Mouse (Mus musculus) C2C12 (cell line): ENCODE data around the gene Nme6. TPM values are rescaled to one million over a fixed set of nuclear protein-coding genes. Genes with fewer than 3 reads are reported as not detected.

Experiments
- H3K27me3 ChIP-seq: one replicate; pipeline ENCODE4 v1.6.1; 2011; ENCODE audit not compliant: control insufficient read depth, insufficient read depth, insufficient read length
- H3K36me3 ChIP-seq: one replicate; pipeline ENCODE4 v1.6.1; 2011; ENCODE audit not compliant: control insufficient read depth, insufficient read depth
- H3K4me3 ChIP-seq: one replicate; pipeline ENCODE4 v1.5.1; 2011; ENCODE audit warnings: mild to moderate bottlenecking, control low read depth; ENCODE audit not compliant: poor library complexity, insufficient read depth, severe bottlenecking
- H3K79me2 ChIP-seq: one replicate; pipeline ENCODE4 v1.6.1; 2011; ENCODE audit not compliant: control insufficient read depth, insufficient read depth
- H3K79me3 ChIP-seq: one replicate; pipeline ENCODE4 v1.6.1; 2011; ENCODE audit warnings: low read depth, control low read depth
- H3ac ChIP-seq: one replicate; pipeline ENCODE3; 2011; ENCODE audit warnings: low read depth; ENCODE audit not compliant: control insufficient read depth, insufficient read length
- CEBPB ChIP-seq: IDR thresholded peaks from one replicate; pipeline ENCODE4 v1.6.1; 2011; ENCODE audit warnings: low read depth, mild to moderate bottlenecking, control low read depth, moderate library complexity
- CTCF ChIP-seq: IDR thresholded peaks from one replicate; pipeline ENCODE4 v1.5.1; 2011; ENCODE audit not compliant: control insufficient read depth, insufficient read depth, insufficient read length
- FOSL1 ChIP-seq: IDR thresholded peaks from one replicate; pipeline ENCODE4 v1.8.0; 2011; ENCODE audit warnings: mild to moderate bottlenecking, low read length; ENCODE audit not compliant: poor library complexity, insufficient read depth, severe bottlenecking
- MAX ChIP-seq: IDR thresholded peaks from one replicate; pipeline ENCODE4 v1.6.1; 2011; ENCODE audit warnings: mild to moderate bottlenecking, control low read depth
- MYOD1 ChIP-seq: IDR thresholded peaks from one replicate; pipeline ENCODE4 v1.6.1; 2011; ENCODE audit warnings: low read depth; ENCODE audit not compliant: control insufficient read depth, insufficient read length
- MYOG ChIP-seq: IDR thresholded peaks from one replicate; pipeline ENCODE4 v1.6.1; 2011; ENCODE audit not compliant: control insufficient read depth, insufficient read length; ENCODE audit errors: extremely low read depth
- USF1 ChIP-seq: IDR thresholded peaks from one replicate; pipeline ENCODE4 v1.6.1; 2011; ENCODE audit warnings: low read depth, mild to moderate bottlenecking, control low read depth, moderate library complexity
- polyA plus RNA-seq: library from polyadenylated mRNA; unstranded; fragments of >200 nt; fragmentation: generic; extraction: Trizol; gene quantifications from one replicate; pipeline ENCODE4 v1.2.1, GENCODE M21; 2012; ENCODE audit warnings: missing spikeins

Gene Nme6
- polyA plus RNA-seq, 1 experiment = 46.5 TPM

GRCm38 (mm10) chr9:109855947-109856346, 23.4 kb downstream of the Nme6 start:
- H3K36me3 ChIP-seq = no peaks in the 10 kb centered on the region
- TF ChIP-seq CTCF (no peak), MAX (no peak), CEBPB (no peak), FOSL1 (no peak), USF1 (no peak), MYOG (no peak), MYOD1 (no peak)
- H3K79me3 ChIP-seq = no peaks in the 10 kb centered on the region
- H3ac ChIP-seq = no peak overlapping the region
- peaks cover 8% of the 10 kb centered on the region for H3K27me3 ChIP-seq
- H3K4me3 ChIP-seq = no peak overlapping the region
- H3K79me2 ChIP-seq = no peaks in the 10 kb centered on the region

DNA sequence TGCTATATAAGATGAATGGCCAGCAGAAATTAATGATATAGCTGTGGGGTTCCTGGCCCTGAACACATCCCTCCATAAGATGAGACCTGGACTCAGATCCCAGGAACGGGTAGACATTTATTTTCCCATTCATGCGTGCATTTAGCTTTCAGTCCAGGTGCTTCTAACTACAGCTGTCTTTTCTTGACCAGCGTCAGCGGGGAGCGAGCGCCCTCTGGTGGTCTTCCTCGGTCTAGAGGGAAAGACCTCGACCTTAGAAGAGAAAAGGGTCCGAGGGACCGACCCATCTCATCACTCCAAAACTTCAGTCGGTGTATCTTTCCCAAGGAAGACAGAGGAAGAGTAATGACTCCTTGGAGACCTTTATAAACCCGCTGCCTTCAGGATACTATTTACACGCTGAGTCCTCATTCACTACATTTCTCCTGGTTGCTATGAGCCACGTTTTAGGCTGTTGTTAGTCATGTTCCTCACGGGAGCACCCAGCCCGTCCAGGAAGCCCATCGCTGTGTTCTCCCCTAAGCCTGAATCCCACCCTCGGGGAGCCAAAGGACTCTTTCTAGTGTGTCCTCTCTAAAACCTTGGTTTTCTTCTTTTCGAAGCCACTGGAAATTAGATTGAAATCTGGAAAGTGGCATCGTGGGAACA, 30.0 kb downstream of the Nme6 start:
- H3K36me3 ChIP-seq = no peaks in the 10 kb centered on the region
- H3K4me3 ChIP-seq = no peak overlapping the region

GRCm38 (mm10) chr9:109863085-109863484, 30.5 kb downstream of the Nme6 start:
- TF ChIP-seq MAX = no peak
- TF ChIP-seq USF1 = no peak
- no peak for TF ChIP-seq CTCF
- no peak for TF ChIP-seq MYOG
- no peak for TF ChIP-seq MYOD1
- TF ChIP-seq CEBPB = no peak
- Histone ChIP-seq H3K79me2 (no peaks in the 10 kb centered on the region), H3K36me3 (no peaks in the 10 kb centered on the region)

More for the DNA sequence above, 30.0 kb downstream of the Nme6 start:
- Histone ChIP-seq H3K27me3 (peaks cover 8% of the 10 kb centered on the region), H3K79me2 (no peaks in the 10 kb centered on the region), H3K79me3 (no peaks in the 10 kb centered on the region), H3ac (no peak overlapping the region)
- TF ChIP-seq CEBPB (no peak), MYOG (no peak), FOSL1 (no peak), MAX (no peak), CTCF (peak; percentile 62), MYOD1 (no peak), USF1 (no peak)

DNA sequence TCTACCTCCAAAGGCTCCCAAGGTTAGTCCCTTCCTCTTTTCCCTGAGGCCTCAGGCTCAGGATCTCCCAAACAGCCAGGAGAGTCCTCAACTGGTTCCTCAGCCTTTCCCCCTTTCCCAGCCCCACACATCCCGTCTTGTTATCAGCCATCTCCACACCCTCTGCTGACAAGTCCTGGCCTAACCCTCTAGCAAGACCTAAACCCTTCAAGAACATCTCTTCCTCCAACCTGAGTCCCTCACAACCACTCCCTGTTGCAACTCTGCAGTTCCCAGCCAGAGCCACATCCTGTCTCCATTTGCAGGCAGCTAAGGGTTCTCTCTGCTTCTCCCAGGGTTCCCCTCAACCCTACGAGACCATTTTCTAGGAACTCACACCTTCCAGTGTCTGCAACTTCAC, 33.7 kb downstream of the Nme6 start:
- no peaks in the 10 kb centered on the region for H3K27me3 ChIP-seq
- H3K4me3 ChIP-seq = no peak overlapping the region
- H3K79me2 ChIP-seq = no peaks in the 10 kb centered on the region
- H3K36me3 ChIP-seq = no peaks in the 10 kb centered on the region
- H3K79me3 ChIP-seq = no peaks in the 10 kb centered on the region
- TF ChIP-seq MYOG (no peak), MYOD1 (no peak)
- H3ac ChIP-seq = no peak overlapping the region

More at GRCm38 (mm10) chr9:109863085-109863484, 30.5 kb downstream of the Nme6 start:
- H3K79me3 ChIP-seq = no peaks in the 10 kb centered on the region
- no peak overlapping the region for H3K4me3 ChIP-seq
- H3K27me3 ChIP-seq = peaks cover 5% of the 10 kb centered on the region
- no peak overlapping the region for H3ac ChIP-seq

DNA sequence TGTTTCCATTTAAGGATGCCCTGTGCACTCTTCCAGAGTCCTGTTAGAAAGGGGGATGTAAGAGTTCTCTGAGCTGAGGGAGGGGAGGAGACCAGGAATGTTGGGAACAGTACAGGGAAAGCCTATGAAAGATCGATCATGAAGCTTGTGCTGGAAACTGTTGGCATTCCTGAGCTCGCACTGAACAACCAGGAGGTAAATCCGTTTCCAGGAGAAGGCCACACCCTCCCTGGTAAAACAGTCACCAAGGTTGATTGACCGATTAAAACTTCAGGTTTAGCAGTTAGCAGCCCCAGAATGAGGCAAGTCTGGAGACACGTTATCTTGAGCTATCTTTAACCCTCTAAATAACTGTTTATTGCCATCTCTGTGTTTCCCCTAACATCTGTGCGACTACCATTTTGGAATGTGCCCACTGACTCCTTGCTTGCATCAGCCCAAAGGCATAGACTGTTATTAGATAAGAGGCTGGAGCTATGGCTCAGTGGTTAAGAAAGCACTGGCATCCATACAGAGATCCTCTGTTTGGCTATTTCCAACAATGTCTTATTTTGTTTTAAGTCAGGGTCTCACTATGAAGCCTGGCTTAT, 38.5 kb downstream of the Nme6 start:
- peaks cover 7% of the 10 kb centered on the region for H3K79me2 ChIP-seq
- no peaks in the 10 kb centered on the region for H3K36me3 ChIP-seq
- H3K79me3 ChIP-seq = peaks cover 3% of the 10 kb centered on the region
- H3ac ChIP-seq = no peak overlapping the region
- TF ChIP-seq CTCF = no peak
- TF ChIP-seq MYOG = no peak
- TF ChIP-seq CEBPB = no peak
- TF ChIP-seq FOSL1 = no peak
- TF ChIP-seq MYOD1 = no peak
- TF ChIP-seq MAX = no peak
- no peak for TF ChIP-seq USF1
- no peaks in the 10 kb centered on the region for H3K27me3 ChIP-seq
- H3K4me3 ChIP-seq = no peak overlapping the region
